Mouse (Mus musculus): ENCODE measurements around the gene Tex9.
"Not testable (repeated sequence)": the region's sequence is repeated elsewhere in the genome, so short reads cannot be mapped to it uniquely, and the experiment has no call there.

Gene Tex9

GRCm38 (mm10) chr9:72438749-72439148, 53.3 kb downstream of the Tex9 start:
- DNase-seq (ENCODE audit: low spot score in 2 of 2): no peak

GRCm38 (mm10) chr9:72437822-72438701, 54.0 kb downstream of the Tex9 start, which contains the start of gene Mns1:
Gene Mns1, plus strand, starts transcription at chr9:72438011.
- DNase-seq (ENCODE audit: low spot score in 2 of 2): peak; percentile 91 to 95

DNA sequence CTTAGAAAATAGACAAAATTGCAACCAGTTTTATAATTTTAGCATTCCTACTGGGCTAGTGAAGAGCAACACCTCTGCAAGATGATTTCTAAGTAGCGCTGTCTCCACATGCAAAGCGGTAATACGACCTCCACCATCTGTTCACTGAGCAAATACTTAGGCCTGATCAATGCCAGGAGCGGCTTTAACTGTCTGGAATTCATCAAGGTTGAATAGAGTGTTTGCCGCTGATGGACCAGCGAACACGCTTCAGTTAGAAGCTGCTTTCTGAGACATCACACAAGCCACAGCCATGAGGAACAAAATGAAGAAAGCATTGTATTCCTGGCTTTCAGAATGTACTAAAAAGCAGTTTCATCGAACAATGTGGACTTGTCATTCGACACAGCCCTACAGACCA, 57.1 kb downstream of the Tex9 start:
- no peak for DNase-seq (ENCODE audit: low spot score in 2 of 2)

DNA sequence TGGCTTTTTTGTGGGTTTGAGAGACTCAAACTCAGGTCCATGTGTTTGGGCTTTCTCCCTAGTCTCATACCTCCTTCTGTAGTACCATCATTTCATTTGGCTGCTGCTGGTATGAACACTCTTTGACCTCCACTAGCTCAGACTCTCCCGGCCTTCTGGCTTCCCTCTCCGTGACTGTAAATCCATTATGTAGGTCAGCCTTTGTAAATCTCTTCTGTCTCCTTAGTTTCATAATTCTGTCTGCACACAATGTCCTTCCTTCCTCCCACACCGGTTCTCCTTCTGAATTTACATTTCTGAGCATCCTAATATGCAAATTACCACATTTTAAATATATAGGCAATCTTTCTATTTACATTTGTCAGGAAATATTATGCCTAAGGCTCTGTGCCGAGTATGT, 64.2 kb downstream of the Tex9 start:
- no peak for DNase-seq (ENCODE audit: low spot score in 2 of 2)

DNA sequence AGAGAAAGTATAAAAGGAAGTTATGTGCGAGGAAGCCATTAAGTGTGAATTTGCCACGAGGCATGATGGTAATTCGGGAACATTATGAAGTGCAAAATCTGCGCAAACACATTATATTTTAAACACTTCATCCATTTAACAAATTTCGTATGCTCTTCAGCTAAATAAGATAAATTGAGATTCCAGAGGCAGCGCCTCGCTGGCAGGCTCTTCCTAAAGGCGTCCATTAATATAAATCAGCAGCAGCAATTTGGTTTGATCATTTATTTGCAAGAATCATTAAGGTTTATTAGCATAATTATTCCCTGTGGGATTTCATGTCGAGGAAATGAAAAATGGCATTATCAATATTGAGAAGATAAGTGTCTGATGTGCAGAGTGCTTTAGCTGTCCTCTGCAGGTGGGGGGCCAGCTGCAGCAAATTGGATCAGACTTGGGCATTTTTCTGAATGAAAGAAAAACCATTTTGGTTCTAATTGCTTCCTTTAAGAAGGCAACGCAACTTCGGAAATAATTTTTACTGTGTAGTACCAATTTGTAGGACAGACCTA, 66.6 kb downstream of the Tex9 start:
- DNase-seq (ENCODE audit: low spot score in 2 of 2): no peak

GRCm38 (mm10) chr9:72422753-72423152, 69.3 kb downstream of the Tex9 start:
- DNase-seq (ENCODE audit: low spot score in 2 of 2): no peak

DNA sequence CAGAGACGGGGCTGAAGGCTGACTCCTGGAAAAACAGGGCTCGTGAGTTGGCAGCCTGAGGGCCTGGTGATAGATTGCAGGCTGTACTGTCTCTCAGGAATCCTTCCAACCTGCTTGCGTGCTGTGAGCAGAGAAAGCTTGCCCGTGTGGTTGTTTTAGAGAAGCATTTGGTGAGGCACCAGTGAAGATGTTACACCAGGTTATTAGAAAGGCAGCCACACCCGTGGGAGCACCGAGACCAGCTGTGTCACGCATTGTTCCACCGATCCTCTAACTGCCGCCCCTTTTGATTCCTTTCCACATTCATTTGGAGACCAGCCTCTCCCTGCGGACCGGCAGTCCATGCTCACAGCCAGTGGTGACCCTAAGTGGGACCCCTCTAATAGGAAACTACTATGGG, 69.7 kb downstream of the Tex9 start:
- DNase-seq (ENCODE audit: low spot score in 2 of 2): no peak

DNA sequence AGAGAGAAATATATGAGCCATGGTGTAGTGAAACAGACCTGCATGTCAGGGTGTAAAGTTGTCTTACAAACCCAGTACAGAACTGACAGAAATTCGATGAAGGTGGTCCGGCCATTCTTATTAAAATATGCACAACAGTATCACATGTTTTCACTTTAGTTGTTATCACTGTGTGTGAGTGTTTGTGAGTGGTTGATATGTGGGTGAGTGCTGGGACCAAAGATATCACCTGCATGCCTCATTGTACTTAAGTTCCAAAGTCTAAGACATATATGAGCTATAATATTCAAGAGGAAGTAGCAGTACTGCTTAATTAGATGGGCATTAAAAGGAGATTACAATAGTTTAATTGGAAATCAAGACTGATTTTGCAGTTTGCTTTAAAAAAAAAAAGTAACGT, 71.5 kb downstream of the Tex9 start:
- no peak for DNase-seq (ENCODE audit: low spot score in 2 of 2)

DNA sequence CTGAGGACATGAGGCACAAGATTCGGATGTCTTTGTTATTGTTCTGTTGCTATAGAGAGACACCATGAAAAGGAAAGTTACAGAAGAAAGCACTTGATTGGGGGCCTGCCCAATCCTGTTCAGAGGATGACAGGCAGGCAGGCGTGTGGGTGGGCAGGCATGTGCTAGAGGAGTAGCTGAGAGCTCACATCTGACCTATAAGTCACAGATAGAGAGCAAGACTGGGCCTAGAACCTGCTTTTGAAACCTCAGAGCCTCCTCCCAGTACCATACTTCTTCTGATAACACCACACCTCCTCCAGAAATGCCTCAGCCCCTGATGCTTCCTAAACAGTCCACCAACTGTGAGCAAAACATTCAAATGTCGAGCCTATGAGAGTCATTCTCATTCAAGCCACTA, 73.6 kb downstream of the Tex9 start:
- no peak for DNase-seq (ENCODE audit: low spot score in 2 of 2)

GRCm38 (mm10) chr9:72411746-72412145, 80.3 kb downstream of the Tex9 start:
- DNase-seq (ENCODE audit: low spot score in 2 of 2): no peak

DNA sequence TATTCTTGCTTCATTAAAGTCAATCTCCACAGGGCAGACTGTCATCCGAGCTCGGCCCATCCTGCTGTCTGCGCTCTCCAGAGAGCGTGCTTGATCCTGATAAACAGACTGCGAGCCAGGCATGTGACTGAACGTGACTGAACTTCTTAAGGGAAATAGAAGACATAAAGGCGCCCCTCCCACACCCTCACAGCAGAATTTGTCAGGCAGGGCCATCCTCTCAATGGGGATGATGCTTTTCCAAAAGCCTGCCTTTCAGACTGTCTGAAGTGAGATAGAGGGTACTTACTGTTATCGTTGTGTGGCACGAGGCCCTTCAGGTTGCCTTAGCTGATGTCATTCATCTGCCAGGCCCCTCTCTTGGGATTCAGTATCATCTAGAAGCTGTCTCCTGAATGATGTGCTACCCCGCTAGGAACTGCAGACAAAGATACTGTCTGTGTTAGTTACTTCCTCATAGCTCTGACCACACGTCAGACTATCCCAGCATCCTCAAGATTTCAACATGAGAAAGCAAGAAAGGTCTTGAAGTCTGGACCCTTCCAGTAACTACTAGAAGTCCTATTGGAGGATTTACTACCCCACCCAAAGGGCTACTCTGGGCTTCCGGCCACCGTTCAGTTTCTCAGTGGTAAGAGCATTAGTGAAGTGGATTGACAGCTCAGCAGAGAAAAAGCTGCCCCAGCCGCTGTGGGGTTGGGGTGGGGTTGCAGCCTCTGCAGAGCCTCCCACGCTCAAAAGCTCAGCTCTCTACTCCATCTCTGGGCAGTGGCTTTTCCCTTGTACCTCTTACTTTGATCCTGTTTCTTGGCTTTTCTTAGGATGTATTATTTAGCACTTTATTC, 82.4 kb downstream of the Tex9 start:
- peak; percentile 61 to 82 for DNase-seq (ENCODE audit: low spot score in 2 of 2)

GRCm38 (mm10) chr9:72408131-72408586, 83.9 kb downstream of the Tex9 start:
- peak; percentile 88 to 94 for DNase-seq (ENCODE audit: low spot score in 2 of 2)

DNA sequence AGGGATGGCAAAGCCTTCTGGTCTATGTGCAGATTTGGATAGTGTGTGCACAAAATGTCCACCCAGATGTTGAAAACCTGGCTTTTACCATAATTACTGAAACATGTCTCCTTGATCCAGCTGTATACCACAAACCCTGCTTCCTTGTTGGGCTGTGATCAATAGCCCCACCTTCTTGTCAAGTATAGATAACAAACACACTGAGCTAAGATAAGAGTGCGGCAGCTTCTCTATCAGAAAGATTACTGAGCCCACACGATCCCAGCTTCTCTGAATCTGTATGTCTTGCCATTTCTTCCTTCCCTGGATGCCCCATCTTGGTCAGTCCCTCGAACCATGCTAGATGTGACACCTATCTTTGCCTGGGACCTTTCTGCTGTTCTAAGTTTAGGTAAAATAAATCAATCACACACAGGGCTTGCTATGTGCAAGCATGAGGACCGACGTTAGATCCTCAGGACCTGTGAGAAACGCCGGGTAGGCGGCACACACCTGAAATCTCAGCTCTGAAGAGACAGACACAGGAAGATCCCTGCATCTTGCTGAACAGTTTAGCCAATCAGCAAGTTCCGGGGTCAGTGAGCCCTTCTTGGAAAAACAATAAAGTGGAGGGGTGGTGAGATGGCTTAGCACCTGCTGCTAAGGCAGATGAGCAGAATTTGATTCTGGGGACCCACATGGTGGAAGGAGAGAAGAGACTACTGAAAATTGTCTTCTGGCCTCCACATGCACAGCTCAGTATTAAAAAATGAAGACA, 86.0 kb downstream of the Tex9 start:
- no peak for DNase-seq (ENCODE audit: low spot score in 2 of 2)

- no peak for DNase-seq (ENCODE audit: low spot score in 2 of 2)
These were observed 87.1 kb downstream of the Tex9 start for GRCm38 (mm10) chr9:72404934-72405333.

DNA sequence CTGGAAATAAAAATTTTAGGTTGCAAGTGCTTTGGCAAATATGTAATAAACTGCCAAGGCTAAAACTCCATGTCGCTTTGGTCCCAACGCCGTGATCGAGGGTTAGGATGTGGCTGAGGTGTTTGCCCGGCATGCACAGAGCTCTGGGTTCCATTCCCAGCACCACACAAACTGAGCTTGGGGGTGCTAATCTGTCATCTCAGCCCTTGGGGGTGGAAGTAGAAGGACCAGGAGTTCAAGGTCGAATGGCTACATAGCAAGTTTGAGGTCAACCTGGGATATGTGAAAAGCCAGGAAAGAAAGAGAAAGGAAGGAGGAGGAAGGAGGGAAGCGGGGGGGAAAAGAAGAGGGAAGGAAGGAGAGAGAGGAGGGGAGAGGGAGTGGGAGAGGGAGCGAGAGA, 87.6 kb downstream of the Tex9 start:
- no peak for DNase-seq (ENCODE audit: low spot score in 2 of 2)

DNA sequence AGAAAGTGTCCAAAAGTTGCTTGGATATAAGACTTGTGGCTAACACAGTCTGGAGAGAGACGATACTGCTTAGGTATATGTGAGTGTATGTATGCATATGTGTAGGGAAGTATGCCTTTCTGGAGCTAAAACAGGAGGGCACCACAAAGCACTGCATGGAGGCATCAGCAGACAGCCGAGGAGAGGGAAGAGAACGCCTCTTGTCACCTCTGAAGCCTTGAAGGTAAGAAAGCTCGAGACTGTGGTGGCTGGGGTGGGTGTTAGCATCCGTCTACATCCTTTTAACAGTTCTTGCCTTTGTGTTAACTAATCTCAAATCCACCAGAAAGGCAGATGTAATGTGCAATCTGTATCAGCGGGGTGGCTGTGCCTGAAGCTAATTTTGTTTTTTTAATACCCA, 88.6 kb downstream of the Tex9 start:
- DNase-seq (ENCODE audit: low spot score in 2 of 2): no peak

DNA sequence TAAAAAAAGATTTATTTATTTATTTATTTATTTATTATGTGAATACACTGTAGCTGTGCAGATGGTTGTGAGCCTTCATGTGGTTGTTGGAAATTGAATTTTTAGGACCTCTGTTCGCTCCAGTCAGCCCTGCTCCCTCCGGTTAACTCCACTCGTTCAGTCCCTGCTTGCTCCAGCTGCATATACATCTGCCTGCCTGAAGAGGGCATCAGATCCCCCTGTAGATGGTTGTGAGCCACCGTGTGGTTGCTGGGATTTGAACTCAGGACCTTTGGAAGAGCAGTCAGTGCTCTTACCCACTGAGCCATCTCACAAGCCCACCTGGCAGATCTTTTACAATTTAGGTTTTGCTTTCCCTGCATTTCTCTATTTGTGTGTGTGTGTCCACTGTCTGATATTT, 90.2 kb downstream of the Tex9 start:
- DNase-seq (ENCODE audit: low spot score in 2 of 2): not testable (repeated sequence)

Measured in spleen, postnatal 10 days (tissue).